Mouse (Mus musculus) lung, postnatal 10 days (tissue): ENCODE data around the gene Eif2b3.

Experiments
- DNase-seq: peaks from one replicate; pipeline ENCODE4 v3.0.0; 2021

Gene Eif2b3

DNA sequence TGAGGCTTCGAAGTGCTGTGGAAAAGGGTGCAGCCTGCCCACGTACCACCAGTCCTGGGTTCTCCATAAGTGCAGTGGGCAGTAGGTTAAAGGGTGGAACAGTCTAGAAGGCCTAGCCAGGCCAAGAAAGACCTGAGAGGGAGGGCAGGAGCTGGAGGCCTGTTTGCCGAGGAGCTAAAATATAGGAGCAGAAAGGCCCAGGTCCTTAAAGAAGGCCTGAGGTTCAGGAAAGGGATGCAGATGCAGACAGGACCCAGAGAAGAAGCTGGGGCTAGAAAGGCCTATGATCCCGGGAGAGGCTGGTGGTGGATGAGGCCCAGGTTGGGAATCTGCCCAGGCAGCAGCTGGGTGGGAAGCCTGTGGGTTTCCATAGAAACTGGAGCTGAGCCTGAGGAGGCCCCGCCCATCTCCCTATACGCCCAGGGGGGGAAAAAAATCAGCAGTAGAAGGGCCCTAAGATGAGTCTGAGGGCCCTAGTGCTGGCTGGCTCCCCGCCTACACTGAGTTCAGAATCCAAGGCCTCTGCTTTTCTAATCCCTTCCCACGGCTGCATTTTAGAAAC lies 106.2 kb downstream of the Eif2b3 start, which contains the start of gene Btbd19:
Gene Btbd19 (minus strand): TSS at position 378 of the 562 bp plus-strand sequence.
- DNase-seq, result peak; percentile 88

DNA sequence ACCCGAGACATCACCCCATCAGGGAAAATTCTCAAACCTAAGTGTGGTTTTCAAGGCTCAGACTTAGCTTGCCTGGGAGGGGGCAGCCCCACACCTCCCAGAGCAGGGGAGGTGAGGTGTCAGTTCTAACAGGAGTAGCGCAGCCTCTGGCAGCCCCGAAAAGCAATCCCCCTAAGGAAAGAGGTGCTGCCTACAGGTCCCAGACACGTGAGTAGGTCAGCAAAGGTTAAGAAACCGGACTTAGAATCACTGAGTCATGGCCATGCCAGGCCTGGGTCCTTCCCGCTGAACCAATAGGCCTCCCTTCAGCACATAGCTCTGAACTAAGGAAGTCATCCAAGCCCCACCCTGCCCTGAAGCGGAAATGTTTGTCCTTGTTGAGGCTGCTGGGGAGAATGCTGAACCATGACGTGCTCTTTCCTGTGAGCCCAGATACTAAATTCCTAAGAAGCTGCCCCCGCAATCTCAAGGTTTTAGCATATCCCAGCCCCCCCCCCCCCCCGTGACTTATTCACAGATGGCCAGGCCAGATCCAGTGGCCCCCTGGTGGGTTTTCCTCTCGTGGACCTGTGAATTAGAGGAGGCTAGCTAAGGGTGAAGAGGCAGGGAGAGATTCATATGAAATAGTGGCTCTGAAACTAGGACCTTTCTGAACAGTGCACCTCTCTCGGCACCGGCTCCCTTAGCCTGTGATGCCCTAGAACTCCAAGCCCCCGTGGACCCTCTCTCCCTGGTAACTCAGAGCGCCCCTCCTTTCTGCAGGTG lies 106.9 kb downstream of the Eif2b3 start:
- peak; percentile 93 for DNase-seq

DNA sequence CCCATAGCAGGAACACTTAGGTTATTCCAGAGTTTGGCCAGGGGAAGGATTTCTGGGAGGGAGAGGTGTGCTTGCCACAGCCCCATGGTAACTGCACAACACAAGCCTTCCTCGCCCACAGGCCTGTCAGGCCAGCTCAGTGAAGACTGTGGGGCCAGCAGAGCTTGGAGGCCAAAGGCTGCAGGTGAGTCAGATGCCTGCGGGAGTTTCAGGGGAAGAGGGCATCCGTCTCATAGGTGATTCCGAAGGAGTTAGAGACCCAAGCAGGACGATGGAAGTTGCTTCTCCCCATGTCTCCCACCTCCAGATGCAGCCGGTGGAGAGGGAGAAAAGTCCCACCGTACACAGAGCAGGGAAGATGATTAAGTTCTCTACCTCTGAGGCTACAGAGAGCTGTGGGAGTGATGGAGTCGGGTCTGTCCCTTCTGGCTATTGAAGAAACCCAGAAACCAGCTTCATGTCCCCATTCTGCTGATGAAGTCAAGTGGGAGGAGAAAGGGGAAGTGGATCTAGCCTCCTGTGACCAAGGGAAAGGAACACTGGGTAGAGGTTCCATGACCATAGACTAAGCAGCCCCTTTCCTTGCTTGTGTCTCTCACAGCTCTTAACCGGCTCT lies 107.6 kb downstream of the Eif2b3 start, which contains the start of gene Tctex1d4:
Gene Tctex1d4 (plus strand): TSS at position 120 of the 616 bp plus-strand sequence.
- no peak for DNase-seq

DNA sequence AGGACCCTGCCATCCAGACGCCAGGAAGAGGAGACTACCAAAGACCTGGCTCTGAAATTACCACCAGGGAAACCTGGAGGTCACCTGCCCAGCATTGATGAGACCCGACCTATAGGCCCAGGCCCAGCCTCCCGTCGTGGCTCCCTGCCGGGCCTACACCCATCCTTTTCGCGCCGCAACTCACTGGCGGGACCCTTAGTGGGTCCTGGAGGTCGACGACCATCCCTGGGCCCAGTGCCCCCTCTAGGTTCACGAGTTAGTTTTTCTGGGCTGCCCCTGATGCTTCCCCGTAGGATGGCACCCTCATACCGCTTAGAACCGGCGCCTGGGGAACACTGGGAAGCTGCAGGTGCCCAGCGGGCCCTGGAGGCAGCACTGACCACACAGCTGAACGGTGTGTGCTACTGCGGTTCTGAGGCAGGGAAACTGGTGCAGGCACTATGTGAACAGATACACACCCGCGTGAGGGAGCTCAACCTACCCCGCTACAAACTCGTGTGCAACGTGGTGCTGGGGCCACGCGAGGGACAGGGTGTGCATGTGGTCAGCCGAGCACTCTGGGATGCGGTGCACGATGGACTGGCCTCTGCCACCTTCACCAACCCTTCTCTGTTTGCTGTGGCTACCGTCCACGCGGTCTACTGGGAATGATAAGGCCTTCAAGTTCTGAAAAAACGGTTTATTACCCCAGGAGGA lies 108.9 kb downstream of the Eif2b3 start:
- no peak for DNase-seq

DNA sequence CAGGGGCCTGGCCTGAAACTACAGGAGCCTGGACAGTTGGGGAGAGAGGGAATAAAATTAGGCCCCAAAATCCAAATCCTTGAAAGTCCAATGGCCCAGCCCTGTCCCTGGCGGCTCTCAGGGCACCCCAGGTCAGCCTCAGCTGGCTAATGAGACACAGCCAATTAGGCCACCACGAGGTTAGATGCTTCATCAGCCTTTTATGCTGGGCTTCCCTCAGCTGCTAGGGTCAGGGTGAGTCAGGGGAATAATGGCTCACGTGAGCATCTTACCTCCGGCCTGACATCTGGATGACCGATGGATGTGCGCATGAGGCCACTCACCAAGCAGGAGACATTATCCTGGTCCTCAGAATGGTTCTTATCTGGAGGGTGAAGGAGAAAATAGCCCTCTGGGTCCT lies 111.6 kb downstream of the Eif2b3 start:
- no peak for DNase-seq

DNA sequence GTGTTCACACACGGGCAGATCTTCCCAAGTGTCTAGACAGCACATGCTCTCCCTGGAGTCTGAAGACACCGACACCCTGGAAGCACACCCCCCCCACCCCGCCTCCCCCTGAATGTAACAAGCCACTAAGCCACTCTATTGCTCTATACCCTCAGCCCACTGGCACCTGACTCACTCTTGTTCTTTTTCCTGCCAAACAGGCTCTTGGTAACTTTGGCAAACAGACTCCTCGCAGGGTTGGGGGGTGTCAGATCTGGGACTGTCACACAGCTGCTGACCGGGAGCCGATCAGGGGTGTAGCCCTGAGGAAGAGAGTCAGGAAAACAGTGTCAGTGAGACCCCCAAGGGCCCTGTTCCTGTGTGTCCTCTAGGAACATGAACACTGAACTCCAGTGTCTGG lies 112.0 kb downstream of the Eif2b3 start:
- no peak for DNase-seq

DNA sequence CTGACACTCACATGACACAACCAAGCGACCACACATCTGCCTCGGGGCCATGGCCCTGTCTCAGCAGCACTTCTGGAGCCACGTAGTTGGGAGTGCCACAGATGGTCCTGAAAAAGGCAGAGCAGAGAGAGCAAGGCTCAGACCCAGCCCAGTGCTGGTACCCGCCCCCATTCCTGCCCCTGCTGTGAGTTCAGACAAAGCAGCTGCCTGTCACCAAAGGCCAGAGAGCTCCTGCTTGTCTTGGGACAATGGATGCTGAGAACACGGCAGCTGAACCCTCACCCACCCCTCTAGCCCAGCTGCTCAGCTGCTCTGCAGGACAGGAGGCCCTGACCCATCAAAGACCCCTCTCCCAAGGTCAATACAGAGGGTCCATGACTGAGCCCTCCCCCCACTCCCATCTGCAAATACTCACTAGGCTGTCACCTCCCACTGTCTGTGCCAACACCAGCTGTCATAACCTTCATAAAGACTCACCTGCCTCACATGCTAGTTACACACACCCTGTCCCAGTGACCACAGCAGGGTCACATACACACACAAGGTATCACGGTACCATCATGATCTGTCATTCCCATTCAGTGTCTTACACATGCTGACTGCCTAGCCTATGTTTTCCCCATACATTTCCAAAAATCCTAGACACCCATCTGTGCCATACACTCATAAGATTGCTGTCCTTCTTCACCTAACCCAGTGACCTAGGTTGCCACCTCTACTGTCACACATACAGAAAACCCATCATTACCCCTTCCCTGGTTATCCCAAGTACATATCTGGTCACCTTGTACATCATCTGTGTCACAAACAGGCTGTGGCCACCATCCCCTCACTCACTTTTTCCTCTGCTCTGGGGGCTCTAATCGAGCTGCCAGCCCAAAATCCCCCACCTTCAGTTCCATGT lies 112.9 kb downstream of the Eif2b3 start:
- DNase-seq, result peak; percentile 65

DNA sequence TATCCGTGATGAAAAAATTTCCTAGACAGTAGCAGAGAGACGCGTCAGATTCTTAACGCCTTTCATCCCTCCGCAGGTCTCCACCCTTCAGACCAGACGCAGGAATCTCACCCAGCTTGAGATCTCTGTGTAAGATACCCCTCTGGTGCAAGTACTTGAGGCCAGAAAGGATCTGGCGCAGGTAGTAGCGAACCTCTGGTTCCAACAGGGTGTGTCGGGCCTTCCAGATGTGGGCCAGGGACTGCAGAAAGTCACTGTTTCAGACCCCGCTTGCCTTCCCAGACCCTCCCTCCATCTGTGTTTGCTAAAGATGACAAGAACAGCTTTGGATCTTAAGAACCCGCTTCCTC lies 113.6 kb downstream of the Eif2b3 start:
- DNase-seq, result no peak

DNA sequence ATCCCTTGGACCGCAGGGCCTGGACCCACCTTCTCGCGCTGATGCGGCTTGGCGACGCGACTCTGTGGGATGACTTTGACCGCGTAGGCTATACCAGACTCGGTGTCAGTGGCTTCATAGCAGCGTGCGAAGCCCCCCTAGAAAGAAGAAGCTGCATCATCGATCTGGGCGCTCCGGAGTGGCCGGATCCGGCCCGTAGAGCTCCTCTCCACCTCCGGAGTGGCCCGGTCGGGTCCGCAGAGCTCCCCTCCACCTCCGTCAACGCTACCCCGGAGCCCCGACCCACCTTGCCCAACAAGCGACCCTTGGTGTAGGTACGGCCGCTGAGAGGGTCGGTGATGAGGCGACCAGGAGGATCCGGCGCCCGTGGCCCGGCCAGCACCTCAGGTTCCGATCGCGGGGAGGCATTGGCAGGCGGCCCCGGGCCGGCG lies 114.2 kb downstream of the Eif2b3 start:
- DNase-seq, result no peak

DNA sequence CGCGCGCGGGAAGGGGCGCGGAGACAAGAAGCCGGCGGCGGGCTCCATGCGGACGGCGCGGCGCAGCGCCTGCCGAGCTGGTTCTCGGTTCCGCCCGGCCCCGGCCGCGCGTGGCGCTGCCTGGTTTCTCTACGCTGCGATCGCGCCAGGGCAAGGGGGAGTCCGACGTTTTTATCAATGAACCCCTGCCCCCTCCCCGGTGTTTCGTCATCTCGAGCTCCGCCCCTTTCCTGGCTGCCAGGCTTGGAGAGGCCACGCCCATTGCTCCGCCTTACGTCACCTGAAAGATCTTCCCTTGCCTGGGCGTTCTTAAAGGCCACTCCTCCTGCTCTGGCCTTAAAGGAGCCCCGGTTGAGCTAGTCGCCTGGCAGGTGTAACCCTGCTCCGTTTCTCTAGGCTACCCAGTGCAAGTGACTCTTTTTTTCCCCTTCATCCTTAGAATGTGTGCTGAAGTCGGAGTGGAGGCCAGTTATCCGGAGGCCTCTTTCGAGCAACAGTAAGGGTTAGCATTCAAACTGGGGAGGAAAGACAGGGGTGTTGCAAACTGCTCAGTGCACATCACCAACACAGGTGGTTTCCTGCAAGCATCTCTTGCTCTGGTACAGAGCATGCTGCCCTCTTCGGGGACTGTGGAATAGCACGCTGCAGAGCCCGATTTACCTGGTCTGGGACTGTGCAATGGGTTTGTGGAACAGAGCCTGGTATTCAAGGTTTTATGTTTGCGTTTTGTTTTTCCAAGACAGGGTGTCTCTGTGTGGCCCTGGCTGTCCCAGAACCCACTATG lies 114.8 kb downstream of the Eif2b3 start, which contains the start of gene Plk3:
Gene Plk3 (minus strand): TSS at position 147 of the 784 bp plus-strand sequence.
- DNase-seq, result peak; percentile 98

DNA sequence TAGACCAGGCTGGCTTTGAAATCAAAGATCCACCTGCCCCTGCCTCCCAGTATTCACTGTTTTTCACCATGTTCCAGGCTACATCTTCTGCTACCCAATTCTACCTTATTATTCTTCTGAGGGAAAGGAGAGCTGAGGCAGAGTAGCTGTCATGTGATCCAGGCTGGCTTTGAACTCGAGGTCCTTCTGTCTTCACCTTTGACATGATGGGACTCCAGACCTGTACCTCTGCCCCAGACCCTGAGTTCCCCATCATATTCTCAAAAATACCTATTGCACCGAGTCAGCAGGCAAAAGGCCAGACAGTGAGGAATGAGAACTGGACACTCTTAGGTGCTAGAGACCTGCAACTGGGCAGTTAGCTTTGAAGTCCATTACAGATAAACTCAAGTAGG lies 115.4 kb downstream of the Eif2b3 start:
- DNase-seq, result no peak

DNA sequence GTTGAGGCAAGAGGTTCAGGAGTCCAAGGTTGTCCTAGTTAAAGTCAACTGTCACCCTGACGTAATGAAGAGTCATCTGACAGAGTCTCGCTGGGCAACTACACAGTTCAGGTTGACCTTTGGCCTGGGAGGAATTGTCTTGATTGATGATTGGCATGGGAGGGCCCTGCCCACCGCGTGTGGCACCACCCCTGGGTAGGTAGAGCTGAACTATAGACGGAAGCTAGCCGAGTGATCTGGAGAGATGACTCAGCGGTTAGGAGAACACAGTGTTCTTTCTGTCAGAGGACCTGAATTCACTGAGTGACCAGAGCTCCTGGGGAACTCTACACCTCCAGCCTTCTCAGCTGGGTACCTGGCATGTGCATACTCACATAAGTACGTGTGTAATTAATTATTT lies 116.8 kb downstream of the Eif2b3 start:
- peak; percentile 51 for DNase-seq
